Mouse (Mus musculus): Measurements from ENCODE around the gene Hist1h2af. TPM values are rescaled to one million over a fixed set of nuclear protein-coding genes. Genes with fewer than 3 reads are reported as not detected.
A peak's percentile ranks its signal among the peaks of the same experiment; 100 is the strongest.
"Not testable (repeated sequence)": the region's sequence is repeated elsewhere in the genome, so short reads cannot be mapped to it uniquely, and the experiment has no call there.

The Hist1h2af gene
- polyA plus RNA-seq, 1 experiment = 14.2 TPM

GRCm38 (mm10) chr13:23542999-23543607, 9.4 kb downstream of the Hist1h2af start, which contains the start of gene Hist1h2bh:
Hist1h2bh (minus strand) TSS chr13:23543392.
- not testable (repeated sequence) for H3K27ac ChIP-seq (ENCODE audit: insufficient read depth, low read length); H3K4me1 ChIP-seq (ENCODE audit: control insufficient read depth, insufficient read depth, low read length)
- H3K4me3 ChIP-seq (ENCODE audit: insufficient read depth, low read length) = peak within 1 kb of the TSS; percentile 29
- peak; percentile 73; the same call in 1 of the 2 replicates for TF ChIP-seq POLR2A (IDR thresholded peaks at IDR 0.05; ENCODE audit: extremely low read depth, insufficient read depth, low read length)

- peak within 1 kb of the TSS; percentile 55; the same call in 1 of the 2 replicates for H3K27ac ChIP-seq (ENCODE audit: insufficient read depth, low read length)
- H3K4me3 ChIP-seq (ENCODE audit: insufficient read depth, low read length) = peak within 1 kb of the TSS; percentile 29
- TF ChIP-seq POLR2A (IDR thresholded peaks at IDR 0.05; ENCODE audit: extremely low read depth, insufficient read depth, low read length) (peak; percentile 96), CTCF (IDR thresholded peaks at IDR 0.05; ENCODE audit: extremely low read depth, insufficient read depth, low read length) (no peak)
- no peaks in the 10 kb centered on the region for H3K4me1 ChIP-seq (ENCODE audit: control insufficient read depth, insufficient read depth, low read length)
These were observed 10.5 kb downstream of the Hist1h2af start, which contains the start of gene Hist1h3f for GRCm38 (mm10) chr13:23543965-23544786. Hist1h3f (plus strand) TSS chr13:23544052.

- not testable (repeated sequence) for H3K4me1 ChIP-seq (ENCODE audit: control insufficient read depth, insufficient read depth, low read length); H3K27ac ChIP-seq (ENCODE audit: insufficient read depth, low read length)
- peak overlapping the region; percentile 29 for H3K4me3 ChIP-seq (ENCODE audit: insufficient read depth, low read length)
These were observed 11.0 kb downstream of the Hist1h2af start for GRCm38 (mm10) chr13:23544787-23545120.

GRCm38 (mm10) chr13:23546694-23547093, 13.0 kb downstream of the Hist1h2af start:
- no peak overlapping the region for H3K27ac ChIP-seq (ENCODE audit: insufficient read depth, low read length)
- H3K4me3 ChIP-seq (ENCODE audit: insufficient read depth, low read length) = no peak overlapping the region
- no peaks in the 10 kb centered on the region; the same call in 1 of the 2 replicates for H3K4me1 ChIP-seq (ENCODE audit: control insufficient read depth, insufficient read depth, low read length)
- TF ChIP-seq POLR2A (IDR thresholded peaks at IDR 0.05; ENCODE audit: extremely low read depth, insufficient read depth, low read length) (no peak), CTCF (IDR thresholded peaks at IDR 0.05; ENCODE audit: extremely low read depth, insufficient read depth, low read length) (no peak)

- H3K27ac ChIP-seq (ENCODE audit: insufficient read depth, low read length) = peak overlapping the region; percentile 57; the same call in 1 of the 2 replicates
- TF ChIP-seq CTCF (IDR thresholded peaks at IDR 0.05; ENCODE audit: extremely low read depth, insufficient read depth, low read length) (no peak), POLR2A (IDR thresholded peaks at IDR 0.05; ENCODE audit: extremely low read depth, insufficient read depth, low read length) (no peak)
- H3K4me1 ChIP-seq (ENCODE audit: control insufficient read depth, insufficient read depth, low read length) = no peaks in the 10 kb centered on the region; the same call in 1 of the 2 replicates
- H3K4me3 ChIP-seq (ENCODE audit: insufficient read depth, low read length) = peak overlapping the region; percentile 66
These were observed 17.0 kb downstream of the Hist1h2af start for GRCm38 (mm10) chr13:23550761-23551145.

- H3K4me1 ChIP-seq (ENCODE audit: control insufficient read depth, insufficient read depth, low read length) = not testable (repeated sequence)
- Histone ChIP-seq H3K27ac (ENCODE audit: insufficient read depth, low read length) (peak within 1 kb of the TSS; percentile 57; the same call in 1 of the 2 replicates), H3K4me3 (ENCODE audit: insufficient read depth, low read length) (peak within 1 kb of the TSS; percentile 66)
- TF ChIP-seq POLR2A (IDR thresholded peaks at IDR 0.05; ENCODE audit: extremely low read depth, insufficient read depth, low read length) = peak; percentile 96
These were observed 17.6 kb downstream of the Hist1h2af start, which contains the start of gene Hist1h4f for GRCm38 (mm10) chr13:23551146-23551834. Hist1h4f (minus strand) TSS chr13:23551648.

- TF ChIP-seq POLR2A (IDR thresholded peaks at IDR 0.05; ENCODE audit: extremely low read depth, insufficient read depth, low read length) = no peak
- TF ChIP-seq CTCF (IDR thresholded peaks at IDR 0.05; ENCODE audit: extremely low read depth, insufficient read depth, low read length) = no peak
- no peaks in the 10 kb centered on the region; the same call in 1 of the 2 replicates for H3K4me1 ChIP-seq (ENCODE audit: control insufficient read depth, insufficient read depth, low read length)
- H3K27ac ChIP-seq (ENCODE audit: insufficient read depth, low read length) = no peak overlapping the region
- H3K4me3 ChIP-seq (ENCODE audit: insufficient read depth, low read length) = peak overlapping the region; percentile 66; the same call in 1 of the 2 replicates
These were observed 18.5 kb downstream of the Hist1h2af start for GRCm38 (mm10) chr13:23551931-23552914.

- no peak for TF ChIP-seq POLR2A (IDR thresholded peaks at IDR 0.05; ENCODE audit: extremely low read depth, insufficient read depth, low read length)
- no peak for TF ChIP-seq CTCF (IDR thresholded peaks at IDR 0.05; ENCODE audit: extremely low read depth, insufficient read depth, low read length)
- H3K4me1 ChIP-seq (ENCODE audit: control insufficient read depth, insufficient read depth, low read length) = no peaks in the 10 kb centered on the region; the same call in 1 of the 2 replicates
- H3K4me3 ChIP-seq (ENCODE audit: insufficient read depth, low read length) = no peak within 1 kb of the TSS
- no peak within 1 kb of the TSS for H3K27ac ChIP-seq (ENCODE audit: insufficient read depth, low read length)
These were observed 19.3 kb downstream of the Hist1h2af start, which contains the start of gene Hist1h1d for GRCm38 (mm10) chr13:23552962-23553361. Hist1h1d (plus strand) TSS chr13:23553262.
